ENCODE assay signal across 28 mouse cellular contexts in the genomic region with DNA sequence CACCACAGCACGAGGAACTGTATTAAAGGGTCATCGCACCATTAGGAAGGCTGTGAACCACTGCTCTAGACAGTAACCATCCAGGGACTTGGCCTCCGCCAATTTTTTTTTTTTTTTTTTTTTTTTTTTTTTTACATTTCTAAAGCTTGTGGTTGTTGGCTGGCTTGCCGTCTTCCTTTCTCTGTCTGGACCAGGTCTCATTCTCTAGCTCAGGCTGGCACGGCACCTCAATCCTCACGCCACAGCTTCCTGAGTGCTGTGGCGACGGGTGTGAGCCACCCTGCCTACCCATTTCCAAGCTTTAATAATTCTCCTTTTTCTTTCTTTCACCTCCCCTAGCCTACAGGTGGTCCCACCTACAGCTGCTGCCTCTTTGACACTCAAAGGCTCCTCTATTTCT.
DNase-seq lines count a peak whose midpoint lies in the region; ATAC-seq and TF ChIP-seq lines count a peak whose summit lies in the region.
"Had no signal": no experiment of that assay in that cellular context is flagged by ENCODE, and none has a peak within 500 bp of the region (broad histone marks: within the 10 kb centered on the region; RNA-seq: fewer than 3 reads in every experiment).

No protein-coding gene starts in this region.

- no peak overlapping the region for H3K9ac ChIP-seq in heart, embryonic 13.5 days
- no peak overlapping the region for H3K9ac ChIP-seq in ES-E14 (ENCODE audit: insufficient read depth, low read depth, low read length, poor library complexity, severe bottlenecking)
- no peak overlapping the region for H3K9ac ChIP-seq in stomach, postnatal 0 days (ENCODE audit: low read length)
- H3K9ac ChIP-seq: forebrain, postnatal 0 days; hindbrain, embryonic 12.5 days; hindbrain, embryonic 15.5 days; intestine, embryonic 15.5 days had no signal

- peaks cover 20% of the 10 kb centered on the region for H3K4me1 ChIP-seq in heart, embryonic 13.5 days
- H3K4me1 ChIP-seq in ES-E14 (ENCODE audit: control insufficient read depth in 2 of 2, insufficient read depth in 2 of 2, low read length in 2 of 2, poor library complexity in 1 of 2): peaks cover 0 to 2% of the 10 kb centered on the region in 2 experiments; a peak in 1 of 4 replicates
- no peaks in the 10 kb centered on the region for H3K4me1 ChIP-seq in stomach, postnatal 0 days (replicated peaks; ENCODE audit: control insufficient read depth, insufficient read depth)
- no peaks in the 10 kb centered on the region for H3K4me1 ChIP-seq in lung, adult 2 months (ENCODE audit: control insufficient read depth, insufficient read depth, low read length)
- H3K4me1 ChIP-seq: hindbrain, embryonic 15.5 days; intestine, embryonic 15.5 days had no signal

- H3K36me3 ChIP-seq in heart, embryonic 13.5 days: no peaks in the 10 kb centered on the region
- H3K36me3 ChIP-seq in ES-E14 (ENCODE audit: control insufficient read depth, insufficient read depth, low read length, poor library complexity, severe bottlenecking): no peaks in the 10 kb centered on the region
- H3K36me3 ChIP-seq in stomach, postnatal 0 days (ENCODE audit: control insufficient read depth, insufficient read depth, low read length): no peaks in the 10 kb centered on the region
- H3K36me3 ChIP-seq: G1E; heart, embryonic 10.5 days; hindbrain, embryonic 12.5 days; hindbrain, embryonic 15.5 days; intestine, embryonic 15.5 days had no signal

- H3K27ac ChIP-seq in heart, embryonic 13.5 days (replicated peaks): peak overlapping the region; percentile 77; the same call in 1 of the 2 replicates
- no peak overlapping the region for H3K27ac ChIP-seq in ES-E14 (ENCODE audit: insufficient read depth, low read depth, low read length, poor library complexity, severe bottlenecking)
- H3K27ac ChIP-seq in stomach, postnatal 0 days (replicated peaks): no peak overlapping the region
- H3K27ac ChIP-seq: heart, adult 2 months; heart, embryonic 10.5 days; hindbrain, embryonic 12.5 days; hindbrain, embryonic 15.5 days; intestine, embryonic 15.5 days had no signal

- H3K27me3 ChIP-seq in heart, embryonic 13.5 days (replicated peaks): 0 out of 2 replicates have a peak, but pooled peaks cover 3% of the 10 kb centered on the region
- H3K27me3 ChIP-seq in stomach, postnatal 0 days (ENCODE audit: control insufficient read depth, insufficient read depth, low read length): no peaks in the 10 kb centered on the region
- H3K27me3 ChIP-seq: hindbrain, embryonic 12.5 days; hindbrain, embryonic 15.5 days; intestine, embryonic 15.5 days; Patski had no signal

- no peak for TF ChIP-seq POLR2A in lung, adult 2 months (IDR thresholded peaks at IDR 0.05; ENCODE audit: borderline replicate concordance, extremely low read depth, low read depth, low read length)

- no peak for ATAC-seq in heart, embryonic 13.5 days (ENCODE audit: extremely low read depth, insufficient number of reproducible peaks, low FRiP score, low TSS enrichment)
- ATAC-seq in common myeloid progenitor, adult 5-6 weeks (replicated peaks; ENCODE audit: low read depth, poor library complexity, severe bottlenecking): peak; percentile 62
- peak; percentile 93 to 98 for ATAC-seq in hematopoietic stem cell, adult 5-6 weeks (replicated peaks in 1 of 2; ENCODE audit: insufficient read depth in 1 of 2, low FRiP score in 2 of 2, low TSS enrichment in 1 of 2, low read depth in 1 of 2, poor library complexity in 2 of 2, severe bottlenecking in 2 of 2)
- ATAC-seq in stomach, postnatal 0 days (ENCODE audit: low FRiP score, low TSS enrichment): no peak
- ATAC-seq: forebrain, embryonic 14.5 days; forebrain, postnatal 0 days; intestine, embryonic 15.5 days; Patski had no signal

- DNase-seq in heart, adult 18-20 months: no peak
- no peak for DNase-seq in ES-E14 (ENCODE audit: low read depth, low spot score)
- DNase-seq in embryo, embryonic 9.5 days (ENCODE audit: extremely low spot score): no peak
- no peak for DNase-seq in stomach, postnatal 0 days (ENCODE audit: low spot score)
- no peak for DNase-seq in lung, adult 2 months
- DNase-seq: adrenal gland, postnatal 10 days; adrenal gland, postnatal 36 days; cerebellum, adult 11 months; cerebellum, adult 2 months; cerebellum, adult 9-11 months; cerebellum, postnatal 25 days; forebrain, postnatal 0 days; gastrocnemius, postnatal 10 days; heart, adult 2 months; heart, postnatal 10 days; heart, postnatal 4 days; kidney, adult 11 months; kidney, adult 8-10 months had no signal

- TF ChIP-seq EP300 in stomach, postnatal 0 days (optimal IDR thresholded peaks at IDR 0.05): no peak

- 80% methylated on average over 8 of the region's 8 CpGs for WGBS in heart, embryonic 13.5 days
- WGBS in stomach, postnatal 0 days: 89% methylated on average over 8 of the region's 8 CpGs
- 64% methylated on average over 8 of the region's 8 CpGs for WGBS in lung, adult 2 months

- in situ Hi-C loops in ES-E14 (cut with MboI; ENCODE audit: low sequenced_read_pairs in 2 of 2, unreplicated experiment in 2 of 2): no loop called here

- no peak overlapping the region for H3K4me2 ChIP-seq in heart, embryonic 13.5 days
- no peak overlapping the region for H3K4me2 ChIP-seq in stomach, postnatal 0 days (replicated peaks; ENCODE audit: low read depth)
- H3K4me2 ChIP-seq: hindbrain, embryonic 12.5 days; hindbrain, embryonic 15.5 days; intestine, embryonic 15.5 days had no signal

- H3K4me3 ChIP-seq in heart, embryonic 13.5 days: no peak overlapping the region
- H3K4me3 ChIP-seq in ES-E14 (ENCODE audit: insufficient read depth in 1 of 2, low read depth in 1 of 2, low read length in 2 of 2, poor library complexity in 1 of 2, severe bottlenecking in 1 of 2): no peak overlapping the region
- no peak overlapping the region for H3K4me3 ChIP-seq in stomach, postnatal 0 days (ENCODE audit: low read depth, low read length)
- no peak overlapping the region for H3K4me3 ChIP-seq in lung, adult 2 months (replicated peaks; ENCODE audit: extremely low read depth, low read depth, low read length)
- H3K4me3 ChIP-seq: heart, adult 2 months; heart, embryonic 10.5 days; hindbrain, embryonic 12.5 days; hindbrain, embryonic 15.5 days; intestine, embryonic 15.5 days had no signal

- no peak for TF ChIP-seq CTCF in stomach, postnatal 0 days (IDR thresholded peaks at IDR 0.05; ENCODE audit: low read depth)
- no peak for TF ChIP-seq CTCF in lung, adult 2 months (IDR thresholded peaks at IDR 0.05; ENCODE audit: insufficient read depth, low read length)

- H3K9me3 ChIP-seq in heart, embryonic 13.5 days: no peaks in the 10 kb centered on the region
- no peaks in the 10 kb centered on the region for H3K9me3 ChIP-seq in ES-E14 (ENCODE audit: control insufficient read depth, insufficient read depth, low read depth, low read length)
- H3K9me3 ChIP-seq in stomach, postnatal 0 days (ENCODE audit: control insufficient read depth, low read length): no peaks in the 10 kb centered on the region
- H3K9me3 ChIP-seq: heart, embryonic 10.5 days; hindbrain, embryonic 12.5 days; hindbrain, embryonic 15.5 days; intestine, embryonic 15.5 days had no signal

TF ChIP-seq in ES-E14, 5 proteins besides CTCF, POLR2A, EP300 and RAD21:
- no peak for TF ChIP-seq HCFC1 (IDR thresholded peaks at IDR 0.05; ENCODE audit: borderline replicate concordance, insufficient read depth, low read length)
- TF ChIP-seq ZNF384 (IDR thresholded peaks at IDR 0.05; ENCODE audit: low read depth, low read length): 0 out of 2 replicates have a peak, but pooled peaks have one; percentile 12

Comparison
In these comparisons a context has a peak if more than half of its experiments do, and no peak if none do; other contexts are left out.
1. ATAC-seq: peak in common myeloid progenitor, adult 5-6 weeks (single experiment) and hematopoietic stem cell, adult 5-6 weeks (2 of 2); none in heart, embryonic 13.5 days (single experiment) and stomach, postnatal 0 days (single experiment).